Mouse (Mus musculus) Patski (cell line): Measurements from ENCODE around the gene Mroh8. TPM values are rescaled to one million over a fixed set of nuclear protein-coding genes. Genes with fewer than 3 reads are reported as not detected.

Source experiments
- ATAC-seq: fragments of 100-300 bp; one replicate; pipeline ENCODE4 v1.8.0; 2021
- CTCF ChIA-PET: fragments of 350-600 bp; sonication (Branson Sonifier 250); formaldehyde crosslinking; loops from one replicate; lab custom pipeline; 2022; ENCODE audit warnings: inconsistent platforms; lab: Charles Lee
- POLR2A ChIA-PET: fragments of 350-600 bp; sonication (Branson Sonifier 250); formaldehyde crosslinking; loops from one replicate; lab custom pipeline; 2022; ENCODE audit warnings: antibody characterized with exemption, inconsistent platforms; lab: Charles Lee
- DNase-seq: peaks from one replicate; pipeline ENCODE4 v3.0.0-alpha.2; 2011; ENCODE audit warnings: low read depth, low spot score
- H3K27me3 ChIP-seq: fragments of 371-371 bp; one replicate; pipeline ENCODE4 v1.5.1; 2021
- CTCF ChIP-seq: fragments of 100-300 bp; IDR thresholded peaks from one replicate; pipeline ENCODE4 v1.5.1; 2021
- in situ Hi-C: fragments of 300-500 bp; cut with MboI; formaldehyde crosslinking; loops from 3 replicates; pipeline ENCODE4 v1.11.1; 2018; ENCODE audit warnings: low pct_unique_long_range_greater_than_20kb, mixed read lengths
- polyA plus RNA-seq: library from polyadenylated mRNA; unstranded; gene quantifications from one replicate; pipeline ENCODE4 v1.2.3, GENCODE M21; 2021

Gene Mroh8
- 0.40 TPM for polyA plus RNA-seq

GRCm38 (mm10) chr2:157279416-157279800 is at the start of gene Mroh8:
TSS of gene Mroh8 (minus strand) at chr2:157279549.
- ChIA-PET CTCF (interaction anchor here (1.0 kb wide), 1 partner anchor 62 kb away, joined by 3 read pairs; no protein-coding TSS in a partner anchor), POLR2A (interaction anchor here (1.0 to 1.6 kb wide), 2 partner anchors 16 to 75 kb away, joined by 3 to 4 read pairs; partner anchors contain the start of gene Rbl1)
- TF ChIP-seq CTCF = no peak
- H3K27me3 ChIP-seq = no peaks in the 10 kb centered on the region
- in situ Hi-C loops = no loop called here
- no peak for DNase-seq
- ATAC-seq = peak; percentile 36

GRCm38 (mm10) chr2:157328570-157328969 is 49.2 kb upstream of the Mroh8 start:
- POLR2A ChIA-PET = no interaction called here
- ATAC-seq (no peak), DNase-seq (no peak)
- CTCF ChIA-PET = interaction anchor here (0.7 to 1.0 kb wide), 2 partner anchors 10 to 479 kb away, joined by 3 read pairs; no protein-coding TSS in a partner anchor
- no peaks in the 10 kb centered on the region for H3K27me3 ChIP-seq
- no peak for TF ChIP-seq CTCF
- in situ Hi-C loops = no loop called here

GRCm38 (mm10) chr2:157328106-157328505 is 48.8 kb upstream of the Mroh8 start:
- DNase-seq = no peak
- POLR2A ChIA-PET = no interaction called here

GRCm38 (mm10) chr2:157325238-157325637 is 45.9 kb upstream of the Mroh8 start:
- ChIA-PET CTCF (interaction anchor here (2.2 kb wide), 1 partner anchor 13 kb away, joined by 7 read pairs; no protein-coding TSS in a partner anchor), POLR2A (no interaction called here)
- ATAC-seq (no peak), DNase-seq (no peak)
- no peaks in the 10 kb centered on the region for H3K27me3 ChIP-seq
- TF ChIP-seq CTCF = no peak
- in situ Hi-C loops = no loop called here

More at GRCm38 (mm10) chr2:157328106-157328505, 48.8 kb upstream of the Mroh8 start:
- no peak for ATAC-seq
- in situ Hi-C loops = no loop called here
- TF ChIP-seq CTCF = no peak
- no peaks in the 10 kb centered on the region for H3K27me3 ChIP-seq
- CTCF ChIA-PET = no interaction called here

- no peak for TF ChIP-seq CTCF
- CTCF ChIA-PET = interaction anchor here (1.6 kb wide), 1 partner anchor 8 kb away, joined by 3 read pairs; no protein-coding TSS in a partner anchor
- POLR2A ChIA-PET = no interaction called here
- H3K27me3 ChIP-seq = no peaks in the 10 kb centered on the region
- DNase-seq (no peak), ATAC-seq (no peak)
- in situ Hi-C loops = no loop called here
Measured at GRCm38 (mm10) chr2:157322029-157322766, 42.8 kb upstream of the Mroh8 start.

GRCm38 (mm10) chr2:157320886-157321285 is 41.5 kb upstream of the Mroh8 start:
- TF ChIP-seq CTCF = no peak
- ATAC-seq (no peak), DNase-seq (no peak)
- in situ Hi-C loops = no loop called here
- POLR2A ChIA-PET = no interaction called here
- CTCF ChIA-PET = interaction anchor here (1.6 kb wide), 1 partner anchor 9 kb away, joined by 3 read pairs; no protein-coding TSS in a partner anchor
- no peaks in the 10 kb centered on the region for H3K27me3 ChIP-seq

GRCm38 (mm10) chr2:157320135-157320534 is 40.8 kb upstream of the Mroh8 start:
- ChIA-PET POLR2A (no interaction called here), CTCF (no interaction called here)
- DNase-seq (no peak), ATAC-seq (no peak)
- no peaks in the 10 kb centered on the region for H3K27me3 ChIP-seq
- TF ChIP-seq CTCF = no peak
- in situ Hi-C loops = no loop called here

- ChIA-PET POLR2A (no interaction called here), CTCF (no interaction called here)
- H3K27me3 ChIP-seq = no peaks in the 10 kb centered on the region
- ATAC-seq (no peak), DNase-seq (no peak)
- in situ Hi-C loops = no loop called here
- TF ChIP-seq CTCF = no peak
Measured at GRCm38 (mm10) chr2:157317220-157317619, 37.9 kb upstream of the Mroh8 start.

- DNase-seq = no peak
- in situ Hi-C loops = no loop called here
- ChIA-PET POLR2A (no interaction called here), CTCF (no interaction called here)
- no peaks in the 10 kb centered on the region for H3K27me3 ChIP-seq
- no peak for ATAC-seq
- TF ChIP-seq CTCF = no peak
Measured at GRCm38 (mm10) chr2:157316358-157316933, 37.1 kb upstream of the Mroh8 start.

- in situ Hi-C loops = no loop called here
- POLR2A ChIA-PET = interaction anchor here (0.6 kb wide), 1 partner anchor 57 kb away, joined by 3 read pairs; no protein-coding TSS in a partner anchor
- ATAC-seq = no peak
Measured at GRCm38 (mm10) chr2:157315486-157315885, 36.1 kb upstream of the Mroh8 start.

GRCm38 (mm10) chr2:157314310-157314709 is 35.0 kb upstream of the Mroh8 start:
- in situ Hi-C loops = no loop called here
- peak; percentile 39 for DNase-seq
- peak; percentile 76 for ATAC-seq
- ChIA-PET CTCF (interaction anchor here (0.7 to 1.0 kb wide), 2 partner anchors 19 to 27 kb away, joined by 3 to 4 read pairs; no protein-coding TSS in a partner anchor), POLR2A (no interaction called here)
- no peaks in the 10 kb centered on the region for H3K27me3 ChIP-seq
- TF ChIP-seq CTCF = no peak

More at GRCm38 (mm10) chr2:157315486-157315885, 36.1 kb upstream of the Mroh8 start:
- DNase-seq = no peak
- no peak for TF ChIP-seq CTCF
- CTCF ChIA-PET = no interaction called here
- no peaks in the 10 kb centered on the region for H3K27me3 ChIP-seq
